Mouse (Mus musculus) kidney, postnatal 36 days (tissue): ENCODE results near the gene Zfp42.

ENCODE experiments used
- DNase-seq, 2 experiments: peaks; one replicate each; pipeline ENCODE4 v3.0.0; 2021 to 2022; ENCODE audit warnings: mixed read lengths in 2 of 2

The Zfp42 gene

GRCm38 (mm10) chr8:43248707-43249106 lies 58.1 kb downstream of the Zfp42 start:
- DNase-seq = no peak
